Mouse (Mus musculus): Measurements from ENCODE around the gene Ptar1. TPM values are rescaled to one million over a fixed set of nuclear protein-coding genes. Genes with fewer than 3 reads are reported as not detected.
"Not testable (repeated sequence)": the region's sequence is repeated elsewhere in the genome, so short reads cannot be mapped to it uniquely, and the experiment has no call there.

Ptar1 gene
- polyA plus RNA-seq (2015; fragmentation: Nextera tagmentation; extraction: Ambion mirVana), result 5.8 and 6.9 TPM in 2 replicates

GRCm38 (mm10) chr19:23687296-23688021 lies at the start of gene Ptar1:
Gene Ptar1, plus strand, starts transcription at chr19:23687429.
- H3K4me3 ChIP-seq, result peak within 1 kb of the TSS; percentile 96
- H3K27me3 ChIP-seq, result no peaks in the 10 kb centered on the region
- peak within 1 kb of the TSS; percentile 76 for H3K4me2 ChIP-seq
- peaks cover 8% of the 10 kb centered on the region for H3K4me1 ChIP-seq
- no peaks in the 10 kb centered on the region for H3K36me3 ChIP-seq
- peak within 1 kb of the TSS; percentile 95 for H3K27ac ChIP-seq
- peak within 1 kb of the TSS; percentile 93 for H3K9ac ChIP-seq
- under 1% methylated on average over 93 of the region's 93 CpGs for WGBS
- no peaks in the 10 kb centered on the region for H3K9me3 ChIP-seq
- ATAC-seq (ENCODE audit: borderline replicate concordance, extremely low read depth, low FRiP score, low TSS enrichment), result peak; percentile 92

GRCm38 (mm10) chr19:23643819-23644218 lies 43.4 kb upstream of the Ptar1 start:
- peak; percentile 27; the same call in 1 of the 2 replicates for ATAC-seq (ENCODE audit: borderline replicate concordance, extremely low read depth, low FRiP score, low TSS enrichment)
- 81% methylated on average over 5 of the region's 5 CpGs for WGBS
- no peak overlapping the region for H3K4me2 ChIP-seq

GRCm38 (mm10) chr19:23645347-23645746 lies 41.9 kb upstream of the Ptar1 start:
- H3K27me3 ChIP-seq, result no peaks in the 10 kb centered on the region
- H3K4me3 ChIP-seq, result no peak overlapping the region
- no peaks in the 10 kb centered on the region for H3K4me1 ChIP-seq
- H3K27ac ChIP-seq, result no peak overlapping the region
- ATAC-seq (ENCODE audit: borderline replicate concordance, extremely low read depth, low FRiP score, low TSS enrichment), result no peak
- H3K36me3 ChIP-seq, result no peaks in the 10 kb centered on the region
- no peak overlapping the region for H3K4me2 ChIP-seq
- WGBS, result 75% methylated on average over 7 of the region's 7 CpGs
- no peak overlapping the region for H3K9ac ChIP-seq
- H3K9me3 ChIP-seq, result no peaks in the 10 kb centered on the region

More at GRCm38 (mm10) chr19:23643819-23644218, 43.4 kb upstream of the Ptar1 start:
- Histone ChIP-seq H3K9me3 (no peaks in the 10 kb centered on the region), H3K27ac (no peak overlapping the region), H3K9ac (no peak overlapping the region), H3K4me3 (no peak overlapping the region), H3K4me1 (no peaks in the 10 kb centered on the region), H3K36me3 (no peaks in the 10 kb centered on the region), H3K27me3 (no peaks in the 10 kb centered on the region)

- Histone ChIP-seq H3K9me3 (no peaks in the 10 kb centered on the region), H3K4me1 (no peaks in the 10 kb centered on the region), H3K36me3 (no peaks in the 10 kb centered on the region), H3K4me3 (no peak overlapping the region), H3K27ac (no peak overlapping the region), H3K4me2 (no peak overlapping the region), H3K27me3 (no peaks in the 10 kb centered on the region), H3K9ac (no peak overlapping the region)
- no peak for ATAC-seq (ENCODE audit: borderline replicate concordance, extremely low read depth, low FRiP score, low TSS enrichment)
- WGBS, result 90% methylated on average over 7 of the region's 7 CpGs
These were observed 39.9 kb upstream of the Ptar1 start for GRCm38 (mm10) chr19:23647308-23647707.

GRCm38 (mm10) chr19:23652644-23653043 lies 34.6 kb upstream of the Ptar1 start, which contains the start of gene 1700028P14Rik:
Gene 1700028P14Rik, minus strand, starts transcription at chr19:23652812.
- 5% methylated on average over 13 of the region's 13 CpGs for WGBS
- H3K4me3 ChIP-seq, result no peak within 1 kb of the TSS

GRCm38 (mm10) chr19:23653154-23653553 lies 34.1 kb upstream of the Ptar1 start:
- 87% methylated on average over 5 of the region's 5 CpGs for WGBS
- Histone ChIP-seq H3K9me3 (no peaks in the 10 kb centered on the region), H3K36me3 (no peaks in the 10 kb centered on the region), H3K9ac (no peak overlapping the region), H3K4me2 (no peak overlapping the region), H3K27ac (no peak overlapping the region), H3K27me3 (no peaks in the 10 kb centered on the region), H3K4me1 (no peaks in the 10 kb centered on the region), H3K4me3 (no peak overlapping the region)
- no peak for ATAC-seq (ENCODE audit: borderline replicate concordance, extremely low read depth, low FRiP score, low TSS enrichment)

More at GRCm38 (mm10) chr19:23652644-23653043, 34.6 kb upstream of the Ptar1 start, which contains the start of gene 1700028P14Rik:
- H3K9ac ChIP-seq, result no peak within 1 kb of the TSS
- no peaks in the 10 kb centered on the region for H3K9me3 ChIP-seq
- peak within 1 kb of the TSS; percentile 41 for H3K4me2 ChIP-seq
- H3K27me3 ChIP-seq, result no peaks in the 10 kb centered on the region
- ATAC-seq (ENCODE audit: borderline replicate concordance, extremely low read depth, low FRiP score, low TSS enrichment), result peak; percentile 67; the same call in 1 of the 2 replicates
- H3K4me1 ChIP-seq, result no peaks in the 10 kb centered on the region
- H3K36me3 ChIP-seq, result no peaks in the 10 kb centered on the region
- no peak within 1 kb of the TSS for H3K27ac ChIP-seq

- no peak for ATAC-seq (ENCODE audit: borderline replicate concordance, extremely low read depth, low FRiP score, low TSS enrichment)
- Histone ChIP-seq H3K9ac (no peak overlapping the region), H3K27ac (no peak overlapping the region), H3K4me2 (no peak overlapping the region), H3K36me3 (no peaks in the 10 kb centered on the region), H3K9me3 (no peaks in the 10 kb centered on the region), H3K4me1 (no peaks in the 10 kb centered on the region), H3K27me3 (no peaks in the 10 kb centered on the region), H3K4me3 (no peak overlapping the region)
- 30% methylated on average over 12 of the region's 12 CpGs for WGBS
These were observed 29.8 kb upstream of the Ptar1 start for GRCm38 (mm10) chr19:23657261-23657932.

- ATAC-seq (ENCODE audit: borderline replicate concordance, extremely low read depth, low FRiP score, low TSS enrichment), result no peak
- no peaks in the 10 kb centered on the region for H3K9me3 ChIP-seq
- no peaks in the 10 kb centered on the region for H3K36me3 ChIP-seq
- H3K4me3 ChIP-seq, result no peak overlapping the region
- H3K27ac ChIP-seq, result no peak overlapping the region
- no peak overlapping the region for H3K9ac ChIP-seq
- no peaks in the 10 kb centered on the region for H3K4me1 ChIP-seq
- H3K4me2 ChIP-seq, result no peak overlapping the region
- 77% methylated on average over 4 of the region's 4 CpGs for WGBS
- no peaks in the 10 kb centered on the region for H3K27me3 ChIP-seq
These were observed 28.9 kb upstream of the Ptar1 start for GRCm38 (mm10) chr19:23658350-23658749.

GRCm38 (mm10) chr19:23664083-23664482 lies 23.1 kb upstream of the Ptar1 start:
- ATAC-seq (ENCODE audit: borderline replicate concordance, extremely low read depth, low FRiP score, low TSS enrichment), result no peak
- Histone ChIP-seq H3K4me3 (no peak overlapping the region), H3K4me1 (no peaks in the 10 kb centered on the region), H3K27ac (no peak overlapping the region), H3K9ac (no peak overlapping the region), H3K4me2 (no peak overlapping the region), H3K36me3 (no peaks in the 10 kb centered on the region), H3K27me3 (no peaks in the 10 kb centered on the region), H3K9me3 (no peaks in the 10 kb centered on the region)
- 71% methylated on average over 7 of the region's 7 CpGs for WGBS

- Histone ChIP-seq H3K27ac (no peak overlapping the region), H3K4me3 (no peak overlapping the region), H3K4me1 (no peaks in the 10 kb centered on the region), H3K9me3 (no peaks in the 10 kb centered on the region), H3K36me3 (no peaks in the 10 kb centered on the region), H3K9ac (no peak overlapping the region), H3K27me3 (no peaks in the 10 kb centered on the region), H3K4me2 (no peak overlapping the region)
- ATAC-seq (ENCODE audit: borderline replicate concordance, extremely low read depth, low FRiP score, low TSS enrichment), result no peak
- WGBS, result 64% methylated on average over 6 of the region's 6 CpGs
These were observed 19.0 kb upstream of the Ptar1 start for GRCm38 (mm10) chr19:23668142-23668655.

- 56% methylated on average over 2 of the region's 2 CpGs for WGBS
- no peak for ATAC-seq (ENCODE audit: borderline replicate concordance, extremely low read depth, low FRiP score, low TSS enrichment)
These were observed 14.2 kb upstream of the Ptar1 start for GRCm38 (mm10) chr19:23673021-23673420.

GRCm38 (mm10) chr19:23675656-23676055 lies 11.6 kb upstream of the Ptar1 start:
- H3K9ac ChIP-seq; H3K9me3 ChIP-seq; H3K27me3 ChIP-seq; H3K4me1 ChIP-seq; H3K36me3 ChIP-seq; H3K4me2 ChIP-seq; H3K27ac ChIP-seq; H3K4me3 ChIP-seq; ATAC-seq (ENCODE audit: borderline replicate concordance, extremely low read depth, low FRiP score, low TSS enrichment): not testable (repeated sequence)
- 93% methylated on average over 8 of the region's 8 CpGs for WGBS

More at GRCm38 (mm10) chr19:23673021-23673420, 14.2 kb upstream of the Ptar1 start:
- H3K36me3 ChIP-seq, result no peaks in the 10 kb centered on the region
- no peak overlapping the region for H3K27ac ChIP-seq
- no peak overlapping the region for H3K9ac ChIP-seq
- H3K4me3 ChIP-seq, result no peak overlapping the region
- no peaks in the 10 kb centered on the region for H3K9me3 ChIP-seq
- no peak overlapping the region for H3K4me2 ChIP-seq
- no peaks in the 10 kb centered on the region for H3K27me3 ChIP-seq
- no peaks in the 10 kb centered on the region for H3K4me1 ChIP-seq
